Mouse (Mus musculus): ENCODE results near the gene Polr1a. TPM values are rescaled to one million over a fixed set of nuclear protein-coding genes. Genes with fewer than 3 reads are reported as not detected.

Polr1a gene
- polyA plus RNA-seq, 1 experiment from 2014 or later: 22.9 TPM

GRCm38 (mm10) chr6:72007411-72008212 lies 98.8 kb downstream of the Polr1a start:
- Histone ChIP-seq H3K27ac (ENCODE audit: low read length) (no peak overlapping the region), H3K27me3 (replicated peaks; ENCODE audit: control insufficient read depth, insufficient read depth, low read length) (no peaks in the 10 kb centered on the region), H3K4me2 (ENCODE audit: low read depth, low read length) (no peak overlapping the region), H3K4me1 (ENCODE audit: control insufficient read depth, insufficient read depth, low read length) (no peaks in the 10 kb centered on the region), H3K9ac (ENCODE audit: low read depth, low read length) (no peak overlapping the region), H3K36me3 (ENCODE audit: control insufficient read depth, insufficient read depth, low read length) (no peaks in the 10 kb centered on the region), H3K9me3 (ENCODE audit: control insufficient read depth, low read length) (no peaks in the 10 kb centered on the region), H3K4me3 (ENCODE audit: low read length) (no peak overlapping the region)
- WGBS: 79% methylated on average over 3 of the region's 3 CpGs
- ATAC-seq: no peak

DNA sequence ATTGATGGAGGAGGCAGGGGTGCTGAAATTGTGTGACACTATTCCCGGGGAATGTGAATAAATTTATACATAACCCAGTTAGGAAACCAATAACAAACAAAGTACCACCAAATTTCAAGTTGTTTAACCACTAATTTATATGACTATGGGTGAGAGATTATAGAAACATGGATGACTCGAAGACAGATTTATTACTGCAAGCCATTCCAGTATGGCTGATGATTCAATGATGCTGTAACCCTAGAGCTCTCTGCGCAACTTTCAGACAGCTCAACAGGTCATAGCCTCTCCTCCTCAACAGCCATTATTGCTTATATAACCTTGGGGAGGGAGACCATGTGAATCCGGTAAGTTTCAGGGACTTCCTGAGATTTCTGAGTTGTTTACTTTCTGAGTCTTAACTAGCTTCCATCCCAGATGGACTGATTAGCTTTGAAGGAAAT lies 99.4 kb downstream of the Polr1a start:
- ATAC-seq: no peak
- H3K9me3 ChIP-seq (ENCODE audit: control insufficient read depth, low read length): no peaks in the 10 kb centered on the region
- H3K36me3 ChIP-seq (ENCODE audit: control insufficient read depth, insufficient read depth, low read length): no peaks in the 10 kb centered on the region
- H3K4me1 ChIP-seq (ENCODE audit: control insufficient read depth, insufficient read depth, low read length): no peaks in the 10 kb centered on the region
- no peak overlapping the region for H3K27ac ChIP-seq (ENCODE audit: low read length)
- no peak overlapping the region for H3K4me3 ChIP-seq (ENCODE audit: low read length)
- no peaks in the 10 kb centered on the region for H3K27me3 ChIP-seq (replicated peaks; ENCODE audit: control insufficient read depth, insufficient read depth, low read length)
- no peak overlapping the region for H3K4me2 ChIP-seq (ENCODE audit: low read depth, low read length)
- H3K9ac ChIP-seq (ENCODE audit: low read depth, low read length): no peak overlapping the region
- 88% methylated on average over 4 of the region's 4 CpGs for WGBS

DNA sequence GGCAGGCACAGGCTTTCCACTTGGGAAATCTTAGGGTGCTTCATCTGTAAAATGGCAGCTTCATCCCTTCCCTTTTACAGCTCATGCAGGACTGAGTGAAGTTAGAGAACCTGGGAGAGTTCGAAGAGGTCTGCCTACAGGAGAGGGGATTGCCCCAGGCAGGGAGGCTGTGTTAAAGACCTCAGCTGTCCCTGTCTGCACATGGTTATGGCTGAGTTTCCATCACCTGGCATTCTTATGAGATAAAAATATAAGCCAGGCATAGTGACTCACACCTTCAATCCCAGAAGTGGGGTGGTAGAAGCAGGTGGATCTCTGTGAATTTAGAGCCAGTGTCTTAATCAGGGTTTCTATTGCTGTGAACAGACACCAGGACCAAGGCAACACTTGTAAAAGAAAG lies 100.6 kb downstream of the Polr1a start:
- Histone ChIP-seq H3K36me3 (ENCODE audit: control insufficient read depth, insufficient read depth, low read length) (no peaks in the 10 kb centered on the region), H3K9me3 (ENCODE audit: control insufficient read depth, low read length) (no peaks in the 10 kb centered on the region), H3K4me3 (ENCODE audit: low read length) (no peak overlapping the region), H3K27me3 (replicated peaks; ENCODE audit: control insufficient read depth, insufficient read depth, low read length) (no peaks in the 10 kb centered on the region), H3K4me2 (ENCODE audit: low read depth, low read length) (no peak overlapping the region), H3K27ac (ENCODE audit: low read length) (no peak overlapping the region), H3K4me1 (ENCODE audit: control insufficient read depth, insufficient read depth, low read length) (no peaks in the 10 kb centered on the region), H3K9ac (ENCODE audit: low read depth, low read length) (no peak overlapping the region)
- 90% methylated on average over 1 of the region's 1 CpGs for WGBS
- no peak for ATAC-seq

- no peak overlapping the region for H3K9ac ChIP-seq (ENCODE audit: low read depth, low read length)
- H3K4me2 ChIP-seq (ENCODE audit: low read depth, low read length): no peak overlapping the region
- 62% methylated on average over 4 of the region's 4 CpGs for WGBS
- no peaks in the 10 kb centered on the region for H3K27me3 ChIP-seq (replicated peaks; ENCODE audit: control insufficient read depth, insufficient read depth, low read length)
- ATAC-seq: no peak
- no peaks in the 10 kb centered on the region for H3K9me3 ChIP-seq (ENCODE audit: control insufficient read depth, low read length)
- H3K36me3 ChIP-seq (ENCODE audit: control insufficient read depth, insufficient read depth, low read length): no peaks in the 10 kb centered on the region
- no peaks in the 10 kb centered on the region for H3K4me1 ChIP-seq (ENCODE audit: control insufficient read depth, insufficient read depth, low read length)
- no peak overlapping the region for H3K27ac ChIP-seq (ENCODE audit: low read length)
- no peak overlapping the region for H3K4me3 ChIP-seq (ENCODE audit: low read length)
Measured at GRCm38 (mm10) chr6:72014033-72014432, 105.2 kb downstream of the Polr1a start.

GRCm38 (mm10) chr6:72018052-72018451 lies 109.2 kb downstream of the Polr1a start:
- no peak for ATAC-seq
- Histone ChIP-seq H3K4me1 (ENCODE audit: control insufficient read depth, insufficient read depth, low read length) (no peaks in the 10 kb centered on the region), H3K27ac (ENCODE audit: low read length) (no peak overlapping the region), H3K4me3 (ENCODE audit: low read length) (no peak overlapping the region), H3K9me3 (ENCODE audit: control insufficient read depth, low read length) (no peaks in the 10 kb centered on the region), H3K4me2 (ENCODE audit: low read depth, low read length) (no peak overlapping the region), H3K27me3 (replicated peaks; ENCODE audit: control insufficient read depth, insufficient read depth, low read length) (no peaks in the 10 kb centered on the region), H3K9ac (ENCODE audit: low read depth, low read length) (no peak overlapping the region), H3K36me3 (ENCODE audit: control insufficient read depth, insufficient read depth, low read length) (no peaks in the 10 kb centered on the region)
- 77% methylated on average over 6 of the region's 6 CpGs for WGBS

DNA sequence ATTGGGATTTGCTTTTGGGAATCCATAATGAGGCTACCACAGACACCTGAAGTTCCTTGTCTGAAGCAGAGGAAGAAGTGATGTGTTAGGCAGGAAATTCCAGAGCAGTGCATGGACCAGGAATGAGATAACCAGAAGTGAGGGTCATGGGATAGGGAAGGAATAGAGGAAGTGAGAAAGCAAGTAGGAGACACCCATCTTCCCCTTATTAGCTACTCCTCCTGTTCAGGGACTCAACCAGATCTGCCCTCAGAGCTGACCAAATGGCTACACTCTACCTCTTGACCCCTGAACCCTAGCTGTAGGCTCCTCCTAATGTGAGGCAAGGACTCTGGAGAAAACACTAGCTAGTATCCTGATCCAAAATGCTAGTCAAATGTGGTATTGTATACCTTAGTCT lies 116.6 kb downstream of the Polr1a start:
- ATAC-seq: no peak
- Histone ChIP-seq H3K9ac (ENCODE audit: low read depth, low read length) (no peak overlapping the region), H3K4me2 (ENCODE audit: low read depth, low read length) (no peak overlapping the region), H3K9me3 (ENCODE audit: control insufficient read depth, low read length) (no peaks in the 10 kb centered on the region), H3K4me1 (ENCODE audit: control insufficient read depth, insufficient read depth, low read length) (no peaks in the 10 kb centered on the region), H3K36me3 (ENCODE audit: control insufficient read depth, insufficient read depth, low read length) (no peaks in the 10 kb centered on the region), H3K4me3 (ENCODE audit: low read length) (no peak overlapping the region), H3K27me3 (replicated peaks; ENCODE audit: control insufficient read depth, insufficient read depth, low read length) (no peaks in the 10 kb centered on the region), H3K27ac (ENCODE audit: low read length) (no peak overlapping the region)

GRCm38 (mm10) chr6:72028079-72028478 lies 119.2 kb downstream of the Polr1a start:
- no peaks in the 10 kb centered on the region for H3K27me3 ChIP-seq (replicated peaks; ENCODE audit: control insufficient read depth, insufficient read depth, low read length)
- WGBS: 73% methylated on average over 1 of the region's 1 CpGs
- no peak overlapping the region for H3K9ac ChIP-seq (ENCODE audit: low read depth, low read length)
- no peak for ATAC-seq
- H3K4me3 ChIP-seq (ENCODE audit: low read length): no peak overlapping the region
- H3K4me2 ChIP-seq (ENCODE audit: low read depth, low read length): no peak overlapping the region
- no peaks in the 10 kb centered on the region for H3K9me3 ChIP-seq (ENCODE audit: control insufficient read depth, low read length)
- H3K4me1 ChIP-seq (ENCODE audit: control insufficient read depth, insufficient read depth, low read length): no peaks in the 10 kb centered on the region
- H3K36me3 ChIP-seq (ENCODE audit: control insufficient read depth, insufficient read depth, low read length): no peaks in the 10 kb centered on the region
- no peak overlapping the region for H3K27ac ChIP-seq (ENCODE audit: low read length)

DNA sequence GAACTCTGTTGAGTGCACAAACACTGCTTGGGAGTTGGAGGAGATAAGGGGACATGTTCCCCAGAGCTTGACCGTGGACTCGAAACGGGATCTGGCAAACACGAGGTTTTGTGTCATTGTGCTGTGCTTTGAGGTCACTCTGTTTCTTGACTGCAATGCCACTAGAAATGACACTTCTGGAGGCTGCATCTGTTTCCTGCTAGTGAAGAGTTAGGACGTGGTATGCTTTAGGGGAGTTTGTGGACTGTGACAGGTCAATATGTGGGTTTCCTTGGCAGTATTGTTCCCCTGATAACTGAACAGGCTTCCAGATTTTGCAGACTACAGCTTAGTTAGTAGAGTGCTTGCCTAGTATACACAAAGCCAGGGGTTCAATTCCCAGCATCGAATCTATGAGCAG lies 120.8 kb downstream of the Polr1a start:
- no peak overlapping the region for H3K4me3 ChIP-seq (ENCODE audit: low read length)
- H3K9ac ChIP-seq (ENCODE audit: low read depth, low read length): no peak overlapping the region
- no peaks in the 10 kb centered on the region for H3K9me3 ChIP-seq (ENCODE audit: control insufficient read depth, low read length)
- H3K4me2 ChIP-seq (ENCODE audit: low read depth, low read length): no peak overlapping the region
- WGBS: 76% methylated on average over 6 of the region's 6 CpGs
- H3K4me1 ChIP-seq (ENCODE audit: control insufficient read depth, insufficient read depth, low read length): no peaks in the 10 kb centered on the region
- no peaks in the 10 kb centered on the region for H3K36me3 ChIP-seq (ENCODE audit: control insufficient read depth, insufficient read depth, low read length)
- no peak overlapping the region for H3K27ac ChIP-seq (ENCODE audit: low read length)
- ATAC-seq: no peak
- H3K27me3 ChIP-seq (replicated peaks; ENCODE audit: control insufficient read depth, insufficient read depth, low read length): no peaks in the 10 kb centered on the region

All from intestine, embryonic 16.5 days (tissue).